8 mouse cellular contexts compared by ENCODE assay signal in genomic region chr10:23686969-23687368, GRCm38 (mm10).
DNase-seq lines count a peak whose midpoint lies in the region; ATAC-seq and TF ChIP-seq lines count a peak whose summit lies in the region.
"Had no signal": no experiment of that assay in that cellular context is flagged by ENCODE, and none has a peak within 500 bp of the region (broad histone marks: within the 10 kb centered on the region; RNA-seq: fewer than 3 reads in every experiment).

No protein-coding gene starts in this region.

- H3K4me3 ChIP-seq in kidney, embryonic 16.5 days (ENCODE audit: low read length) = peak overlapping the region; percentile 17; the same call in 1 of the 2 replicates
- 0 out of 2 replicates have a peak overlapping the region, but pooled peaks have one; percentile 2 for H3K4me3 ChIP-seq in embryonic fibroblast, embryonic 13.5 days (ENCODE audit: insufficient read depth, low read length)
- peak overlapping the region; percentile 24 for H3K4me3 ChIP-seq in lung, embryonic 15.5 days

- peak overlapping the region; percentile 3; the same call in 1 of the 2 replicates for H3K27ac ChIP-seq in kidney, embryonic 16.5 days (ENCODE audit: low read length)
- 0 out of 2 replicates have a peak overlapping the region, but pooled peaks have one; percentile 6 for H3K27ac ChIP-seq in embryonic fibroblast, embryonic 13.5 days (ENCODE audit: insufficient read depth, low read length)
- H3K27ac ChIP-seq in lung, embryonic 15.5 days = peak overlapping the region; percentile 17; the same call in 1 of the 2 replicates

- TF ChIP-seq CTCF in embryonic fibroblast, embryonic 13.5 days (IDR thresholded peaks at IDR 0.05; ENCODE audit: borderline replicate concordance, insufficient read depth, low read length) = no peak

- no peaks in the 10 kb centered on the region for H3K27me3 ChIP-seq in kidney, embryonic 16.5 days (ENCODE audit: insufficient read depth, low read length)
- H3K27me3 ChIP-seq in lung, embryonic 15.5 days = no peaks in the 10 kb centered on the region

- H3K4me2 ChIP-seq in kidney, embryonic 16.5 days (replicated peaks; ENCODE audit: low read depth, low read length) = peak overlapping the region; percentile 11; the same call in 1 of the 2 replicates
- peak overlapping the region; percentile 37 for H3K4me2 ChIP-seq in lung, embryonic 15.5 days

- H3K9ac ChIP-seq in kidney, embryonic 16.5 days (replicated peaks; ENCODE audit: low read length) = no peak overlapping the region
- H3K9ac ChIP-seq in lung, embryonic 15.5 days = no peak overlapping the region

- TF ChIP-seq POLR2A in embryonic fibroblast, embryonic 13.5 days (IDR thresholded peaks at IDR 0.05; ENCODE audit: low read depth, low read length) = no peak; the same call in 1 of the 2 replicates

- no peak for ATAC-seq in kidney, embryonic 16.5 days (ENCODE audit: low FRiP score, low TSS enrichment)
- peak; percentile 67; the same call in 1 of the 2 replicates for ATAC-seq in lung, embryonic 15.5 days (ENCODE audit: borderline replicate concordance, extremely low read depth, low FRiP score, low TSS enrichment)

- no peaks in the 10 kb centered on the region for H3K36me3 ChIP-seq in kidney, embryonic 16.5 days (ENCODE audit: insufficient read depth, low read length)
- H3K36me3 ChIP-seq in lung, embryonic 15.5 days = no peaks in the 10 kb centered on the region

- H3K4me1 ChIP-seq in kidney, embryonic 16.5 days (ENCODE audit: insufficient read depth, low read length) = no peaks in the 10 kb centered on the region
- H3K4me1 ChIP-seq in embryonic fibroblast, embryonic 13.5 days (ENCODE audit: control insufficient read depth, insufficient read depth, low read length) = no peaks in the 10 kb centered on the region
- peaks cover 9% of the 10 kb centered on the region for H3K4me1 ChIP-seq in lung, embryonic 15.5 days

- no peak for DNase-seq in kidney, postnatal 25 days
- peak; percentile 42 for DNase-seq in adipocyte (ENCODE audit: low spot score)
- DNase-seq in cerebellum, adult 9-10 months = no peak
- no peak for DNase-seq in urinary bladder, postnatal 14 days (ENCODE audit: low spot score)
- DNase-seq: cerebellum, adult 2 months had no signal

- peaks cover 3% of the 10 kb centered on the region; the same call in 1 of the 2 replicates for H3K9me3 ChIP-seq in kidney, embryonic 16.5 days (ENCODE audit: low read length)
- H3K9me3 ChIP-seq in lung, embryonic 15.5 days = no peaks in the 10 kb centered on the region

- 48% methylated on average over 10 of the region's 10 CpGs for WGBS in kidney, embryonic 16.5 days
- WGBS in lung, embryonic 15.5 days = 24% methylated on average over 10 of the region's 10 CpGs
